Mouse (Mus musculus) lung, embryonic 16.5 days (tissue): Measurements from ENCODE around the gene Gtf2a1l. TPM values are rescaled to one million over a fixed set of nuclear protein-coding genes. Genes with fewer than 3 reads are reported as not detected.
A peak's percentile ranks its signal among the peaks of the same experiment; 100 is the strongest.

Experiments
- ATAC-seq: fragments of 200-750 bp; cut with Nextera tagmentation; 2 replicates; pipeline ENCODE4 v1.8.0; 2017; ENCODE audit warnings: low read depth, mild to moderate bottlenecking, moderate library complexity
- H3K27ac ChIP-seq: fragments of 300-500 bp; sonication (generic); 2 replicates; pipeline ENCODE4 v1.5.1; 2014; ENCODE audit warnings: mild to moderate bottlenecking, control low read depth, low read length
- H3K27me3 ChIP-seq: fragments of 300-500 bp; sonication (generic); 2 replicates; pipeline ENCODE4 v1.6.1; 2014; ENCODE audit warnings: low read depth, low read length, mixed read lengths; ENCODE audit not compliant: control insufficient read depth, insufficient read depth
- H3K36me3 ChIP-seq: fragments of 300-500 bp; sonication (generic); 2 replicates; pipeline ENCODE4 v1.6.1; 2014; ENCODE audit warnings: low read length; ENCODE audit not compliant: control insufficient read depth, insufficient read depth
- H3K4me1 ChIP-seq: fragments of 300-500 bp; sonication (generic); replicated peaks from 2 replicates; pipeline ENCODE4 v1.6.1; 2014; ENCODE audit warnings: low read length, mixed read lengths; ENCODE audit not compliant: control insufficient read depth, insufficient read depth
- H3K4me2 ChIP-seq: fragments of 300-500 bp; sonication (generic); 2 replicates; pipeline ENCODE4 v1.6.1; 2014; ENCODE audit warnings: low read depth, low read length, control low read depth
- H3K4me3 ChIP-seq: fragments of 300-500 bp; sonication (generic); 2 replicates; pipeline ENCODE4 v1.5.1; 2014; ENCODE audit warnings: mild to moderate bottlenecking, low read length, control low read depth
- H3K9ac ChIP-seq: fragments of 300-500 bp; sonication (generic); 2 replicates; pipeline ENCODE4 v1.6.1; 2014; ENCODE audit warnings: low read length, control low read depth
- H3K9me3 ChIP-seq: fragments of 300-500 bp; sonication (generic); 2 replicates; pipeline ENCODE4 v1.6.1; 2016; ENCODE audit warnings: low read length; ENCODE audit not compliant: control insufficient read depth
- WGBS: fragments of 180-500 bp; shearing (Covaris S2); extraction: QIAGEN DNeasy Blood & Tissue Kit; methylation state at CpG from one replicate; pipeline ENCODE4 v1.1.7; 2014; 5-methylcytosine and 5-hydroxymethylcytosine counted together
- polyA plus RNA-seq: library from polyadenylated mRNA; unstranded; fragments of >200 nt; fragmentation: Nextera tagmentation; extraction: Ambion mirVana; gene quantifications from 2 replicates; pipeline ENCODE4 v1.2.1, GENCODE M21; 2015

Gtf2a1l gene
- polyA plus RNA-seq, 1 experiment from 2014 or later = 0.49 TPM

GRCm38 (mm10) chr17:88675310-88676309 is 7.2 kb downstream of the Gtf2a1l start:
- no peaks in the 10 kb centered on the region for H3K4me1 ChIP-seq
- H3K27me3 ChIP-seq = no peaks in the 10 kb centered on the region
- no peak for ATAC-seq
- H3K9ac ChIP-seq = no peak overlapping the region
- H3K36me3 ChIP-seq = no peaks in the 10 kb centered on the region
- no peak overlapping the region for H3K27ac ChIP-seq
- H3K4me3 ChIP-seq = no peak overlapping the region
- H3K9me3 ChIP-seq = no peaks in the 10 kb centered on the region
- no peak overlapping the region for H3K4me2 ChIP-seq
- 87% methylated on average over 23 of the region's 23 CpGs for WGBS

DNA sequence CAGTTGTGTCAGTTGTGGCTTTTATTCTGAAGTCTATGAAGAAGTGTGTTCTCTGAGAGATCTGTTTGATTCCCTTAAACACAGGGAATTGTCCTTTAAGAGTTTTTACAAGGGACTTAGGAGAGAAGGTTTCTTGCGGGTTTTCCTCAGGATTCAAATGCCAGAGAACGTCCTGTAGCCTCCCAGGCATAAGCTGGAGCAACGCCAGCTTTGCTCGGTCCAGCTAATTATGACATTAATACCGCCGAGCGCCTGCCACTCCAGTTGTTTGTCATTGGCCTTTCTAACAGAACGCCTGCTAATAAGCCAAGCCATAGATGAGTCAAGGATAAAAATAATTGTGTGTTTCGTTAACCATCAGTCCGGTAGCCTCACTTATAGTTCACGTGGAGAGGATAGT is 19.8 kb downstream of the Gtf2a1l start:
- Histone ChIP-seq H3K9ac (no peak overlapping the region), H3K4me2 (no peak overlapping the region), H3K4me1 (no peaks in the 10 kb centered on the region), H3K9me3 (no peaks in the 10 kb centered on the region), H3K27ac (no peak overlapping the region), H3K36me3 (no peaks in the 10 kb centered on the region), H3K27me3 (no peaks in the 10 kb centered on the region), H3K4me3 (no peak overlapping the region)
- ATAC-seq = no peak
- WGBS = 55% methylated on average over 11 of the region's 11 CpGs

- 49% methylated on average over 9 of the region's 9 CpGs for WGBS
- Histone ChIP-seq H3K27ac (no peak overlapping the region), H3K9ac (no peak overlapping the region)
Observed at GRCm38 (mm10) chr17:88696656-88697333, 28.3 kb downstream of the Gtf2a1l start.

DNA sequence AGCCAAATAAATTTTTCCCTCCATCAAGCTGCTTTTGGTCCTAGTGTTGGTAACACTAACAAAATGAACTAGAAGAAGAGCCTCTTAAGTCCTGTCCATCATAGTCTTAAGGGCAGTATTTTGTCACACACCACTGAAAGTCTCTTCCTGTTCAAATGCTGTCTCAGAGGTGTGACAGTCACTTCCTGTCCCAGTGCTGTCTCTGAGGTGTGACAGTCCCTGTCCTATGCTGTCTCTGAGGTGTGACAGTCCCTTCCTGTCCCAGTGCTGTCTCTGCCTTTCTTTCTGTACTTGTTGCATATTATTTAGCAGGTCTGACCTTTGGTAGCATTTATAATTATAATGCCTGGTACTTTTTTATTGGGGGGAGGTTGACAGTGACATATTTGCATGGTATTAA is 32.4 kb downstream of the Gtf2a1l start:
- H3K36me3 ChIP-seq = no peaks in the 10 kb centered on the region
- no peaks in the 10 kb centered on the region for H3K27me3 ChIP-seq
- no peak overlapping the region for H3K4me3 ChIP-seq
- H3K4me1 ChIP-seq = peaks cover 12% of the 10 kb centered on the region
- no peak overlapping the region for H3K9ac ChIP-seq
- no peak for ATAC-seq
- no peaks in the 10 kb centered on the region; the same call in 1 of the 2 replicates for H3K9me3 ChIP-seq
- no peak overlapping the region for H3K27ac ChIP-seq
- H3K4me2 ChIP-seq = no peak overlapping the region

More at GRCm38 (mm10) chr17:88696656-88697333, 28.3 kb downstream of the Gtf2a1l start:
- H3K4me1 ChIP-seq = peaks cover 3% of the 10 kb centered on the region; the same call in 1 of the 2 replicates
- no peak for ATAC-seq
- H3K27me3 ChIP-seq = no peaks in the 10 kb centered on the region
- H3K4me3 ChIP-seq = no peak overlapping the region
- H3K36me3 ChIP-seq = no peaks in the 10 kb centered on the region
- no peak overlapping the region for H3K4me2 ChIP-seq
- no peaks in the 10 kb centered on the region; the same call in 1 of the 2 replicates for H3K9me3 ChIP-seq

- Histone ChIP-seq H3K27ac (peak overlapping the region; percentile 6; the same call in 1 of the 2 replicates), H3K4me1 (peaks cover 9% of the 10 kb centered on the region), H3K4me3 (no peak overlapping the region), H3K36me3 (no peaks in the 10 kb centered on the region), H3K4me2 (peak overlapping the region; percentile 33), H3K9ac (no peak overlapping the region), H3K27me3 (no peaks in the 10 kb centered on the region), H3K9me3 (no peaks in the 10 kb centered on the region; the same call in 1 of the 2 replicates)
- 8% methylated on average over 6 of the region's 6 CpGs for WGBS
- peak; percentile 41 for ATAC-seq
Observed at GRCm38 (mm10) chr17:88702345-88702744, 33.9 kb downstream of the Gtf2a1l start.

GRCm38 (mm10) chr17:88703112-88703511 is 34.7 kb downstream of the Gtf2a1l start:
- WGBS = 32% methylated on average over 4 of the region's 4 CpGs
- Histone ChIP-seq H3K27ac (no peak overlapping the region), H3K9ac (no peak overlapping the region), H3K9me3 (no peaks in the 10 kb centered on the region; the same call in 1 of the 2 replicates), H3K27me3 (no peaks in the 10 kb centered on the region), H3K4me1 (peaks cover 9% of the 10 kb centered on the region), H3K36me3 (no peaks in the 10 kb centered on the region), H3K4me3 (no peak overlapping the region), H3K4me2 (no peak overlapping the region)
- ATAC-seq = peak; percentile 66

DNA sequence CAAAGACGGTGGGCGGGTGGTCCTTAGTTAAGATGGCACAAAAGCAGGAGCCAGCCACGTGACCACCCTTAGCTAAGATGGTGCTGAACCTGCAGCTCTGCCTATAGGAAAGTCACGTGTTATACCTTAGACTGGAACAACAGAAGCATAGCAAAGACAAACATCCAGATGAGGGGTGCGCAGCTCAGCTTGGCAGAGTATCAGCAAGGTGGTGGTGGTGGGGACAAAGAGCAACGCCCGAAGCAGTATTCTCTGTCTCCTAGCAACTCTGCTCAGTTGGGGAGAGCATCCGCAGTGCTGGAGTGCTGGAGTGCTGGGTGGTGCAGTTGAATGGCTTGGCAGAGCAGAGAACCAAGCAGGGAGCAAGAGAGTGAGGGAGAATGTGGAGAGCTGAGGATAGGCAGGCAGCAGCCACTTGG is 37.8 kb downstream of the Gtf2a1l start:
- H3K9me3 ChIP-seq = no peaks in the 10 kb centered on the region
- no peak overlapping the region for H3K4me3 ChIP-seq
- peaks cover 9% of the 10 kb centered on the region for H3K4me1 ChIP-seq
- no peaks in the 10 kb centered on the region for H3K27me3 ChIP-seq
- no peaks in the 10 kb centered on the region for H3K36me3 ChIP-seq
- no peak overlapping the region for H3K4me2 ChIP-seq
- H3K27ac ChIP-seq = no peak overlapping the region
- 50% methylated on average over 8 of the region's 8 CpGs for WGBS
- no peak overlapping the region for H3K9ac ChIP-seq
- peak; percentile 60; the same call in 1 of the 2 replicates for ATAC-seq

DNA sequence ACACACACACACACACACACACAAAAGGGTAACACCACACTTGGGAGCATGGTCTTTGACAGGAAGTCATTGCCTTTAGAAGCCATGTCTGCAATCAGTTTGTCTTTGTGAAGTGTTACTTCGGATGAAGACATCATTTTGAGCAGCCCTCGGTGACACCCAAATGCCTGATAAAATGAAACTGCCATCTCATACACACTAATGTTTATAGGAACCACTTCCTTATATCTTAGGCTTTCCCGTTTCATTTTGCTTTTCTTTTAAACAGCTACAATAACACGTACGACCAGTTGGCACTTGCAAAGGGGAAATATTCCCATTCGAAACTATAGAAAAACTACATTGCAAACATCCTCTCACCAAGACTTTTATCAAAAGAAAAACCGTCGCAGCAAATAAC is 81.2 kb downstream of the Gtf2a1l start:
- no peaks in the 10 kb centered on the region for H3K36me3 ChIP-seq
- no peak for ATAC-seq
- 37% methylated on average over 8 of the region's 8 CpGs for WGBS
- peak overlapping the region; percentile 21 for H3K4me3 ChIP-seq
- H3K9ac ChIP-seq = no peak overlapping the region
- peak overlapping the region; percentile 35 for H3K4me2 ChIP-seq
- H3K9me3 ChIP-seq = no peaks in the 10 kb centered on the region
- no peaks in the 10 kb centered on the region for H3K27me3 ChIP-seq
- H3K4me1 ChIP-seq = no peaks in the 10 kb centered on the region
- no peak overlapping the region for H3K27ac ChIP-seq

- H3K9ac ChIP-seq = no peak overlapping the region
- no peaks in the 10 kb centered on the region for H3K4me1 ChIP-seq
- peak overlapping the region; percentile 3 for H3K4me3 ChIP-seq
- H3K4me2 ChIP-seq = peak overlapping the region; percentile 25
- ATAC-seq = peak; percentile 79
- WGBS = 7% methylated on average over 17 of the region's 17 CpGs
- no peaks in the 10 kb centered on the region for H3K9me3 ChIP-seq
- no peaks in the 10 kb centered on the region for H3K36me3 ChIP-seq
- H3K27me3 ChIP-seq = no peaks in the 10 kb centered on the region
- no peak overlapping the region for H3K27ac ChIP-seq
Observed at GRCm38 (mm10) chr17:88752827-88753471, 84.5 kb downstream of the Gtf2a1l start.
